Mouse (Mus musculus) forebrain, embryonic 14.5 days (tissue): ENCODE measurements at regions not wholly inside any gene's neighbourhood (a gene's known extent, or its start where the extent isn't known, plus 50 kb on each side); places are given as distances from the start of the nearest gene placed in this dataset.

Source experiments
- ATAC-seq: fragments of 200-750 bp; cut with Nextera tagmentation; 2 replicates; pipeline ENCODE4 v1.8.0; 2017; ENCODE audit warnings: mild to moderate bottlenecking, moderate library complexity
- DNase-seq: peaks from one replicate; pipeline ENCODE4 v3.0.0-alpha.2; 2015; ENCODE audit warnings: low spot score
- H3K27ac ChIP-seq: fragments of 300-500 bp; sonication (generic); 2 replicates; pipeline ENCODE4 v1.5.1; 2014; ENCODE audit warnings: low read depth, mild to moderate bottlenecking, control low read depth, low read length, moderate library complexity
- H3K27me3 ChIP-seq: fragments of 300-500 bp; sonication (generic); replicated peaks from 2 replicates; pipeline ENCODE4 v1.6.1; 2014; ENCODE audit warnings: low read length, control low read depth, mixed read lengths; ENCODE audit not compliant: control insufficient read depth, insufficient read depth
- H3K36me3 ChIP-seq: fragments of 300-500 bp; sonication (generic); 2 replicates; pipeline ENCODE4 v1.6.1; 2014; ENCODE audit warnings: low read length, control low read depth; ENCODE audit not compliant: control insufficient read depth, insufficient read depth
- H3K4me1 ChIP-seq: fragments of 300-500 bp; sonication (generic); 2 replicates; pipeline ENCODE4 v1.6.1; 2014; ENCODE audit warnings: antibody characterized with exemption, low read length, control low read depth; ENCODE audit not compliant: control insufficient read depth, insufficient read depth
- H3K4me2 ChIP-seq: fragments of 300-500 bp; sonication (generic); 2 replicates; pipeline ENCODE4 v1.6.1; 2014; ENCODE audit warnings: mild to moderate bottlenecking, control low read depth, low read length
- H3K4me3 ChIP-seq: fragments of 300-500 bp; sonication (generic); 2 replicates; pipeline ENCODE4 v1.5.1; 2014; ENCODE audit warnings: low read depth, low read length, control low read depth
- H3K9ac ChIP-seq: fragments of 300-500 bp; sonication (generic); 2 replicates; pipeline ENCODE4 v1.6.1; 2014; ENCODE audit warnings: mild to moderate bottlenecking, low read length, control low read depth, moderate library complexity
- H3K9me3 ChIP-seq: fragments of 300-500 bp; sonication (generic); replicated peaks from 2 replicates; pipeline ENCODE4 v1.6.1; 2016; ENCODE audit warnings: low read length, control low read depth, mixed read lengths; ENCODE audit not compliant: control insufficient read depth
- WGBS: fragments of 180-500 bp; shearing (Covaris S2); extraction: QIAGEN DNeasy Blood & Tissue Kit; methylation state at CpG from one replicate; pipeline ENCODE4 v1.1.7; 2014; 5-methylcytosine and 5-hydroxymethylcytosine counted together

- no peak overlapping the region for H3K4me3 ChIP-seq
- no peaks in the 10 kb centered on the region for H3K4me1 ChIP-seq
- ATAC-seq (no peak), DNase-seq (no peak)
- no peaks in the 10 kb centered on the region for H3K27me3 ChIP-seq
- no peaks in the 10 kb centered on the region for H3K36me3 ChIP-seq
- H3K9ac ChIP-seq = no peak overlapping the region
- no peak overlapping the region for H3K4me2 ChIP-seq
- H3K27ac ChIP-seq = no peak overlapping the region
- 94% methylated on average over 13 of the region's 13 CpGs for WGBS
- no peaks in the 10 kb centered on the region for H3K9me3 ChIP-seq
These were observed 54.4 kb upstream of the Lrpprc start for GRCm38 (mm10) chr17:84844950-84845349.

GRCm38 (mm10) chr17:84846141-84846540 lies 55.6 kb upstream of the Lrpprc start:
- no peak overlapping the region for H3K27ac ChIP-seq
- no peak overlapping the region for H3K4me3 ChIP-seq
- H3K4me2 ChIP-seq = no peak overlapping the region
- 91% methylated on average over 9 of the region's 9 CpGs for whole genome bisulfite sequencing
- H3K27me3 ChIP-seq = no peaks in the 10 kb centered on the region
- no peaks in the 10 kb centered on the region for H3K9me3 ChIP-seq
- H3K36me3 ChIP-seq = no peaks in the 10 kb centered on the region
- no peaks in the 10 kb centered on the region for H3K4me1 ChIP-seq
- ATAC-seq (no peak), DNase-seq (no peak)
- H3K9ac ChIP-seq = no peak overlapping the region

- Histone ChIP-seq H3K4me1 (no peaks in the 10 kb centered on the region), H3K9ac (no peak overlapping the region), H3K36me3 (no peaks in the 10 kb centered on the region), H3K4me2 (no peak overlapping the region), H3K9me3 (no peaks in the 10 kb centered on the region), H3K27me3 (no peaks in the 10 kb centered on the region), H3K27ac (no peak overlapping the region), H3K4me3 (no peak overlapping the region)
- WGBS = 8% methylated on average over 14 of the region's 14 CpGs
- ATAC-seq (no peak), DNase-seq (peak; percentile 23)
These were observed 57.9 kb upstream of the Lrpprc start for GRCm38 (mm10) chr17:84848385-84849030.

- ATAC-seq (no peak), DNase-seq (no peak)
- no peaks in the 10 kb centered on the region for H3K9me3 ChIP-seq
- no peaks in the 10 kb centered on the region for H3K4me1 ChIP-seq
- H3K4me2 ChIP-seq = no peak overlapping the region
- WGBS = 38% methylated on average over 6 of the region's 6 CpGs
- no peaks in the 10 kb centered on the region for H3K36me3 ChIP-seq
- H3K9ac ChIP-seq = no peak overlapping the region
- H3K4me3 ChIP-seq = no peak overlapping the region
- H3K27me3 ChIP-seq = no peaks in the 10 kb centered on the region
- H3K27ac ChIP-seq = no peak overlapping the region
These were observed 58.4 kb upstream of the Lrpprc start for GRCm38 (mm10) chr17:84849031-84849405.

- Histone ChIP-seq H3K27ac (no peak overlapping the region), H3K27me3 (no peaks in the 10 kb centered on the region), H3K4me3 (no peak overlapping the region), H3K4me2 (no peak overlapping the region), H3K9ac (no peak overlapping the region), H3K36me3 (no peaks in the 10 kb centered on the region), H3K4me1 (no peaks in the 10 kb centered on the region), H3K9me3 (no peaks in the 10 kb centered on the region)
- ATAC-seq = no peak
- DNase-seq = no peak
- 80% methylated on average over 5 of the region's 5 CpGs for WGBS
These were observed 59.9 kb upstream of the Lrpprc start for GRCm38 (mm10) chr17:84850464-84850863.

GRCm38 (mm10) chr17:84850893-84851292 lies 60.3 kb upstream of the Lrpprc start:
- Histone ChIP-seq H3K4me3 (no peak overlapping the region), H3K27ac (no peak overlapping the region), H3K9me3 (no peaks in the 10 kb centered on the region), H3K27me3 (no peaks in the 10 kb centered on the region), H3K4me2 (no peak overlapping the region), H3K4me1 (no peaks in the 10 kb centered on the region), H3K9ac (no peak overlapping the region), H3K36me3 (no peaks in the 10 kb centered on the region)
- DNase-seq = no peak
- 91% methylated on average over 5 of the region's 5 CpGs for WGBS
- ATAC-seq = no peak

- ATAC-seq (no peak), DNase-seq (no peak)
- Histone ChIP-seq H3K27me3 (no peaks in the 10 kb centered on the region), H3K27ac (no peak overlapping the region), H3K4me3 (no peak overlapping the region), H3K9ac (no peak overlapping the region), H3K36me3 (no peaks in the 10 kb centered on the region), H3K9me3 (no peaks in the 10 kb centered on the region), H3K4me2 (no peak overlapping the region), H3K4me1 (no peaks in the 10 kb centered on the region)
- 84% methylated on average over 6 of the region's 6 CpGs for WGBS
These were observed 66.4 kb upstream of the Lrpprc start for GRCm38 (mm10) chr17:84856971-84857370.

- ATAC-seq (no peak), DNase-seq (no peak)
- Histone ChIP-seq H3K9me3 (no peaks in the 10 kb centered on the region), H3K36me3 (no peaks in the 10 kb centered on the region), H3K9ac (no peak overlapping the region), H3K27me3 (no peaks in the 10 kb centered on the region), H3K4me2 (no peak overlapping the region), H3K27ac (no peak overlapping the region), H3K4me1 (no peaks in the 10 kb centered on the region), H3K4me3 (no peak overlapping the region)
- WGBS = 53% methylated on average over 4 of the region's 4 CpGs
These were observed 68.2 kb upstream of the Lrpprc start for GRCm38 (mm10) chr17:84858830-84859229.

- no peaks in the 10 kb centered on the region for H3K36me3 ChIP-seq
- no peak overlapping the region for H3K4me3 ChIP-seq
- H3K4me2 ChIP-seq = no peak overlapping the region
- no peak overlapping the region for H3K9ac ChIP-seq
- no peaks in the 10 kb centered on the region for H3K27me3 ChIP-seq
- 69% methylated on average over 8 of the region's 8 CpGs for WGBS
- H3K9me3 ChIP-seq = no peaks in the 10 kb centered on the region
- H3K4me1 ChIP-seq = no peaks in the 10 kb centered on the region
- ATAC-seq (no peak), DNase-seq (no peak)
- H3K27ac ChIP-seq = no peak overlapping the region
These were observed 69.3 kb upstream of the Lrpprc start for GRCm38 (mm10) chr17:84859916-84860315.
